Mouse (Mus musculus) megakaryocyte, embryonic 14.5 days (primary cell): ENCODE measurements at regions not wholly inside any gene's neighbourhood (a gene's known extent, or its start where the extent isn't known, plus 50 kb on each side); places are given as distances from the start of the nearest gene placed in this dataset.

ENCODE experiments used
- FLI1 ChIP-seq: IDR thresholded peaks from 2 replicates; pipeline ENCODE4 v1.6.1; 2012; ENCODE audit warnings: low read length, inconsistent platforms, mixed read lengths
- GATA1 ChIP-seq: IDR thresholded peaks from 3 replicates; pipeline ENCODE4 v1.6.1; 2012; ENCODE audit warnings: mixed read lengths, low read length, inconsistent platforms, borderline replicate concordance

DNA sequence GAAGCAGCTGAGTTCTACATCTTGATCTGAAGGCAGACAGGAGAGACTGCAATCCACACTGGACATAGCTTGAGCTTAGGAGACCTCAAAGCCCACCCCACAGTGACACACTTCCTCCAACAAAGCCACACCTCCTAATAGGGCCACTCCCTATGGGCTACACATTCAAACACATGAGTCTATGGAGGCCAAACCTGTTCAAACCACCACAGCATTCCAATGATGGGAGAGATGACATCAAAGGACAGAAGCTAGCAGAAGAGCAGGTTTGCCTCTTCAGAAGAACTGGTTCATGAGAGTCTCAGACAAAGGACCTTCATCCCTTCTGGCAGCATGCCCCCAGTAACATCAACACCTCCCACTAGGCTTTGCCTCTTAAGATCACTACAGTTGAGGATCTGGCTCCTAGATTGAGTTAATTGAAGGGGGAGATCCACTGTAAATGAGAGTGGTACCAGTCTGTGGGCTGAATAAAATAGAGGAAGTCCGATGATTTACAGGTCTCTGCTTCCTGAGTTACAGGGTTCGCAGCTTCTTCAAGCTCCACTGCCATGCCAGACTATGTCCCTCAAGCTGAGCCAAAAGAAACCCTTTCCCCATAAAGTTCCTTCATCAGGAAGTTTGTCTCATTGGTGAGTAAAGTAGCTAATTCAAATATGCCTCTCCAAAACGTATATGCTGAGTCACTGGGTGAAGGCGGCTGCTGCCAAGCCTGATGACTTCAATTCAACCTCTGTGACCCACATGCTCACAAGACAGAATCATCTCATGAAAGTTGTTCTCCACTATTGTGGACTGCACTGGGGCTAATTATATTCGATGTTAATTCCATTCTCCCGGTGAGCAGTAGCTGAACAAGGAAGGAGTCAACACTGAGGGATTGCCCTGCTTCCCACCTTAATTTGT lies 56.9 kb upstream of the Atp6ap2 start:
- TF ChIP-seq GATA1 (no peak), FLI1 (no peak)
